ENCODE assay signal across 8 mouse cellular contexts in the genomic region with DNA sequence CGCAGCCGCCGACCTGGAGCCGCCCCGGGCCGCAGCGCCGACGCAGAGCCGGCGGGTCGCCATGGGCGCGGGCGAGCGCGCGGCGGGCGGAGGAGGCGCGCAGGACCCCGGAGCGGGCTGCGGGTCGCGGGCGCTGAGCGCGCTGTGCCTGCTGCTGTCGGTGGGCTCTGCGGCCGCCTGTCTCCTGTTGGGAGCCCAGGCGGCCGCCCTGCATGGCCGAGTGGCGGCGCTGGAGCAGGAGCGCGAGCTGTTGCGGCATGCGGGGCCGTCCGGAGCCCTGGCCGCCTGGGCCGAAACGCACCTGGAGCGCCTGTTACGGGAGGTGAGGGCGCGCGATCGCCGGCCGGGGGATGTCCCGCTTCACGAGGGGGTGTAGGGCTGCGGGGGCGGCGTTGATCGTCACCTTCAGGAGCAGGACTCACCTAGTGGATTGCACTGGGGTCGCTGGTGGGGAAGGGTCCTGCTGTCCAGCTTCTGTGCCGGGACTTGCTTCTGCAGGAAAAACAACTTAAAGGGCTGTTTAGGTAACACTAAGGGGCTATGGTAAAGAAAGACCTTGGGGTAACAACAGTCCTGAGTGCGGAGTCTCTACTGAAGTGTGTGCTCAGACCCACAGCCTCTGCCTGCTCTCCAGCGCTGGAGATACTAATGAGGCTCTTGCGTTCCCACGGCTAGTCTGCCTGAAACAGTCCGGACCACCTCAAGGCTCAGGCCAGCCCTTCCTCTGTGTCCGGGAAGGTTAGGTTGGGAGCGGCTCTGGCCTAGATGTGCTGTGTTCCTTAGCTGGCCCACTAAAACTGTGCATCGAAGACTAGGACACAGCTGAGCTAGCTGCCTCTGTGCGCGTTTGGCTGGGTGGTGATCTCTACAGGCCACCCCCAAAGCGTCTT. TPM values are rescaled to one million over a fixed set of nuclear protein-coding genes. Genes with fewer than 3 reads are reported as not detected.
DNase-seq lines count a peak whose midpoint lies in the region; ATAC-seq and TF ChIP-seq lines count a peak whose summit lies in the region.

No protein-coding gene starts in this region.

- H3K36me3 ChIP-seq in embryonic facial prominence, embryonic 10.5 days (replicated peaks): peaks cover 10% of the 10 kb centered on the region
- no peaks in the 10 kb centered on the region for H3K36me3 ChIP-seq in heart, embryonic 14.5 days (ENCODE audit: control insufficient read depth, insufficient read depth, low read length)
- no peaks in the 10 kb centered on the region for H3K36me3 ChIP-seq in small intestine, adult 2 months (ENCODE audit: control insufficient read depth, insufficient read depth, low read length)

- H3K27me3 ChIP-seq in embryonic facial prominence, embryonic 10.5 days (replicated peaks; ENCODE audit: low read depth, poor library complexity, severe bottlenecking): peaks cover 10% of the 10 kb centered on the region
- H3K27me3 ChIP-seq in heart, embryonic 14.5 days (ENCODE audit: control insufficient read depth, insufficient read depth, low read length): peaks cover 17% of the 10 kb centered on the region; the same call in 1 of the 2 replicates
- peaks cover 15% of the 10 kb centered on the region for H3K27me3 ChIP-seq in small intestine, adult 2 months (ENCODE audit: control insufficient read depth, insufficient read depth, low read length)

- H3K4me2 ChIP-seq in heart, embryonic 14.5 days (ENCODE audit: low read length): peak overlapping the region; percentile 91

- peak; percentile 70 for ATAC-seq in heart, embryonic 14.5 days (ENCODE audit: insufficient number of reproducible peaks, insufficient read depth, low FRiP score, low read depth)
- no peak; the same call in 1 of the 2 replicates for ATAC-seq in megakaryocyte progenitor cell, adult 5-6 weeks (replicated peaks; ENCODE audit: poor library complexity)

- H3K4me1 ChIP-seq in embryonic facial prominence, embryonic 10.5 days: peaks cover 35% of the 10 kb centered on the region
- peaks cover 3 to 9% of the 10 kb centered on the region in 2 experiments; a peak in 1 of 4 replicates for H3K4me1 ChIP-seq in heart, embryonic 14.5 days (ENCODE audit: control insufficient read depth in 2 of 2, insufficient read depth in 2 of 2, low read length in 2 of 2)
- no peaks in the 10 kb centered on the region for H3K4me1 ChIP-seq in small intestine, adult 2 months (ENCODE audit: control insufficient read depth, insufficient read depth, insufficient read length, low read length)

- H3K9me3 ChIP-seq in embryonic facial prominence, embryonic 10.5 days: no peaks in the 10 kb centered on the region
- peaks cover 2% of the 10 kb centered on the region for H3K9me3 ChIP-seq in heart, embryonic 14.5 days (ENCODE audit: control insufficient read depth, low read length)

- no peak for TF ChIP-seq CTCF in small intestine, adult 2 months (IDR thresholded peaks at IDR 0.05; ENCODE audit: extremely low read depth, insufficient read length, insufficient replicate concordance, low read depth, low read length)

- H3K27ac ChIP-seq in embryonic facial prominence, embryonic 10.5 days (replicated peaks): peak overlapping the region; percentile 87
- H3K27ac ChIP-seq in heart, embryonic 14.5 days (replicated peaks in 1 of 2; ENCODE audit: control insufficient read depth in 1 of 2, insufficient read depth in 1 of 2, low read depth in 2 of 2, low read length in 2 of 2): peak overlapping the region in 1 of 2 experiments; percentile 55; a peak in 2 of 4 replicates
- H3K27ac ChIP-seq in small intestine, adult 2 months (ENCODE audit: insufficient read depth, low read depth, low read length): no peak overlapping the region

- peak overlapping the region; percentile 66 for H3K9ac ChIP-seq in heart, embryonic 14.5 days (ENCODE audit: low read length)

- WGBS in embryonic facial prominence, embryonic 10.5 days: 1% methylated on average over 74 of the region's 74 CpGs
- 2% methylated on average over 67 of the region's 74 CpGs for WGBS in heart, embryonic 14.5 days
- 4% methylated on average over 74 of the region's 74 CpGs for WGBS in small intestine, adult 2 months

- peak overlapping the region; percentile 72 for H3K4me3 ChIP-seq in embryonic facial prominence, embryonic 10.5 days
- peak overlapping the region; percentile 60 to 90 for H3K4me3 ChIP-seq in heart, embryonic 14.5 days (ENCODE audit: control insufficient read depth in 1 of 2, insufficient read depth in 1 of 2, low read depth in 1 of 2, low read length in 2 of 2)
- H3K4me3 ChIP-seq in small intestine, adult 2 months (ENCODE audit: low read depth, low read length): peak overlapping the region; percentile 77

- TF ChIP-seq POLR2A in small intestine, adult 2 months (IDR thresholded peaks at IDR 0.05; ENCODE audit: low read depth, low read length): no peak

- DNase-seq in left cerebral cortex, adult 18-20 months (ENCODE audit: low spot score in 2 of 2): peak; percentile 6 to 16
- DNase-seq in left cerebral cortex, adult 8-10 months (ENCODE audit: low spot score in 2 of 2): no peak
- DNase-seq in embryonic facial prominence, embryonic 10.5 days (ENCODE audit: low spot score): peak; percentile 85
- peak; percentile 77 for DNase-seq in kidney, postnatal 10 days
- DNase-seq in lung, postnatal 25 days (ENCODE audit: low spot score): peak; percentile 23

RNA-seq across cellular contexts. Expression of a gene that starts 0.6 kb away (rescaled TPM):
- total RNA-seq in left cerebral cortex, adult 18-20 months (2021): 10 to 100 TPM in 1 of 2 experiments, 1 to 10 TPM in 1; 8.2 to 14.2 TPM
- total RNA-seq in left cerebral cortex, adult 8-10 months (2022): 10 to 100 TPM in 1 of 4 experiments, 1 to 10 TPM in 3; 8.0 to 11.0 (median 9.0) TPM
- polyA plus RNA-seq in embryonic facial prominence, embryonic 10.5 days (2016; fragmentation: Nextera tagmentation; extraction: Ambion mirVana): 21.8 and 24.3 TPM in 2 replicates
- polyA plus RNA-seq in heart, embryonic 14.5 days (2014; fragmentation: Nextera tagmentation; extraction: Ambion mirVana): 12.3 and 13.3 TPM in 2 replicates
- polyA plus RNA-seq in small intestine, adult 2 months (2012; rRNA removed): 1.6 and 4.4 TPM in 2 replicates
- 0.02 TPM in 1 of 2 replicates, not detected in the other for total RNA-seq in megakaryocyte progenitor cell, adult 5-6 weeks (2015)
- total RNA-seq in megakaryocyte progenitor cell, adult 5-6 weeks (2017): 0.03 TPM in 1 of 2 replicates, not detected in the other

RNA-seq across cellular contexts. Expression of a gene that starts 27.5 kb away (rescaled TPM):
- not detected for total RNA-seq in left cerebral cortex, adult 18-20 months (2021)
- not detected for total RNA-seq in left cerebral cortex, adult 8-10 months (2022)
- polyA plus RNA-seq in embryonic facial prominence, embryonic 10.5 days (2016; fragmentation: Nextera tagmentation; extraction: Ambion mirVana): 0.27 and 0.55 TPM in 2 replicates
- 0.55 TPM in 1 of 2 replicates, not detected in the other for polyA plus RNA-seq in heart, embryonic 14.5 days (2014; fragmentation: Nextera tagmentation; extraction: Ambion mirVana)
- 0.18 and 0.23 TPM in 2 replicates for polyA plus RNA-seq in small intestine, adult 2 months (2012; rRNA removed)
- 2.3 and 2.6 TPM in 2 replicates for total RNA-seq in megakaryocyte progenitor cell, adult 5-6 weeks (2015)
- 0.29 TPM in 1 of 2 replicates, not detected in the other for total RNA-seq in megakaryocyte progenitor cell, adult 5-6 weeks (2017)

RNA-seq across cellular contexts. Expression of a gene that starts 28.8 kb away (rescaled TPM):
- 100 to 1,000 TPM; 105 to 112 TPM for total RNA-seq in left cerebral cortex, adult 18-20 months (2021)
- 100 to 1,000 TPM in 2 of 4 experiments, 10 to 100 TPM in 2; 92.1 to 119 (median 102) TPM for total RNA-seq in left cerebral cortex, adult 8-10 months (2022)
- polyA plus RNA-seq in embryonic facial prominence, embryonic 10.5 days (2016; fragmentation: Nextera tagmentation; extraction: Ambion mirVana): 106 and 113 TPM in 2 replicates
- 83.9 and 85.4 TPM in 2 replicates for polyA plus RNA-seq in heart, embryonic 14.5 days (2014; fragmentation: Nextera tagmentation; extraction: Ambion mirVana)
- polyA plus RNA-seq in small intestine, adult 2 months (2012; rRNA removed): 8.0 and 14.3 TPM in 2 replicates
- 141 and 185 TPM in 2 replicates for total RNA-seq in megakaryocyte progenitor cell, adult 5-6 weeks (2015)
- total RNA-seq in megakaryocyte progenitor cell, adult 5-6 weeks (2017): 138 and 218 TPM in 2 replicates

Comparison
In these comparisons a context has a peak if more than half of its experiments do, and no peak if none do; other contexts are left out.
1. DNase-seq: peak in left cerebral cortex, adult 18-20 months (2 of 2), embryonic facial prominence, embryonic 10.5 days (single experiment), kidney, postnatal 10 days (single experiment) and lung, postnatal 25 days (single experiment); none in left cerebral cortex, adult 8-10 months (0 of 2).
2. RNA of a gene that starts 0.6 kb away (total RNA-seq): 8.2 to 14.2 TPM in left cerebral cortex, adult 18-20 months and 8.0 to 11.0 TPM in left cerebral cortex, adult 8-10 months; 0.02 to 0.03 TPM in megakaryocyte progenitor cell, adult 5-6 weeks; every median in the first group is over 4 times any median in the second.
3. Peak in every context shown above with its lines, with median percentiles within 50 percentile points of each other: H3K4me3 ChIP-seq.